Mouse (Mus musculus) activated CD4-positive, CD25-positive, alpha-beta regulatory T cell, adult 4 months (primary cell): ENCODE measurements at regions not wholly inside any gene's neighbourhood (a gene's known extent, or its start where the extent isn't known, plus 50 kb on each side); places are given as distances from the start of the nearest gene placed in this dataset.

Experiments used
- ATAC-seq: one replicate; pipeline ENCODE4 v1.8.0; 2017

- ATAC-seq = no peak
Measured at GRCm38 (mm10) chr12:92509494-92509893, 660.5 kb upstream of the Sel1l start.

- no peak for ATAC-seq
Measured at GRCm38 (mm10) chr12:92508796-92509489, 660.0 kb upstream of the Sel1l start.

DNA sequence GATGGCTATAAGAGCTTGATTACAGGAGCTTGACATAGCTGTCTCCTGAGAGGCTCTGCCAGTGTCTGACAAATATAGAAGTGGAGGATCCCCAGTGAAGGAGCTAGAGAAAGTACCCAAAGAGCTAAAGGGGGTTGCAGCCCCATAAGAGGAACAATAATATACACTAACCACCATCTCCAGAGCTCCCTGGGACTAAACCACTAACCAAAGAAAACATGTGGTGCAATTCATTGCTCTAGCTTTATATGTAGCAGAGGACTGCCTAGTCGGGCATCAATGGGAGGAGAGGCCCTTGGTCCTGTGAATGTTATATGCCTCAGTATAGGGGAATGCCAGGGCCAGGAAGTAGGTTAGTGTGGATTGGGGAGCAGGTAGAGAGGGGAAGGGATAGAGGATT is 635.0 kb upstream of the Sel1l start:
- ATAC-seq = no peak

GRCm38 (mm10) chr12:92474293-92475062 is 625.5 kb upstream of the Sel1l start:
- no peak for ATAC-seq

GRCm38 (mm10) chr12:92451110-92451818 is 602.3 kb upstream of the Sel1l start:
- ATAC-seq = no peak

DNA sequence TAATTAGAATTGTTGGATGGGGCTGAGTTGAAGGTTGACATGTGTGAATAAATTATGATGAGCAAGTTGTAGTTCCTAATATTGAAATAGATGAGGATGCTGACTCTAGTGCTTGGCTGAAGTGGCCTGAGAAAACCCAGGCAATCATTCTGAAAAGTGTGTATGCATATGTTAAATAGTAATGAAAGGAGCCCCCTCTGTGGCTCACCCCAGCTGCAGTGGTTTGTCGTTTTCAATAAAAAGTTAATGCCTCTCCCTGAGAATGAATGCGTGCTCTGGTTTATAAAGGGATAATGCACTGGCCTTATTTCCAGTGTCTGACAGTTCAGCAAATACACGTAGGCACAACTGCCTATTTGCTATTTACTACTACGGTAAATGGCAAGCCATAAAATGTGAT is 569.5 kb upstream of the Sel1l start:
- no peak for ATAC-seq

DNA sequence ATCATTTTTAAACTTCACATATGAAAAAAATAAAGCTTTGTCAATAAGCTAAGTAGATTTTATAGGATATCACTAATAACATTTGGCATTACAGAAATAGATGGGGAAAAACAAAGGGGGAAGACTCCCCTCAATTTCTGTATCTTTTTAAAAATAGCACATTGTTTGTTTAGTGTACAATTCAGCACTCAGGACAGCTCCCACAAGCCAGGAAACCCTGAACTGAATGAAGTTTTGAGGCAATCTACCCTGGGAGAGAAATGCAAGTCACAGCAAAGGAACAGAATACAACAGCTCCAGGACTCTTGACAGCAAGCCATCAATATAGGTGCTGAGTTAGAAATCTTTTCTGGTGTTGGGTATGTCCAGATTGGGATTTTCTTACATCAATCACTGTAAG is 556.5 kb upstream of the Sel1l start:
- ATAC-seq = no peak

DNA sequence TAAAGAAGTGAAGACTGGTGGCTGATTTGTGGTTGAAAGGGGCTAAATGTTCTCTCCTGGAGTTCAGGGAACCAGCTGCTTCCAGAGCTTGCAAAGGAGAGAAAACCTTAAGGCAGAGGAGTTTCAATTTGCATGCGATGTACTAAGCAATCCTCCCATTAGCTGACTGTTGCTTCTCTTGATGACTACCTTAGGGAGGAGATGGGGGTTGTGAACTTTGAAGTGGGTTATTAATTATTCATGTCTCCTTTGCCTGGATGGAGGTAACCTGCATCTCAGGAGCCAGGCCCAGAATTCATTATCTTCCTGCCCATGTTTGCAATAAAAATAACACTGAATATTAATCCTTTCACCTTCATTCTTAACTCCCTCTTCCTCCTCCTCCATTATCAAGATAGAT is 552.0 kb upstream of the Sel1l start:
- no peak for ATAC-seq

DNA sequence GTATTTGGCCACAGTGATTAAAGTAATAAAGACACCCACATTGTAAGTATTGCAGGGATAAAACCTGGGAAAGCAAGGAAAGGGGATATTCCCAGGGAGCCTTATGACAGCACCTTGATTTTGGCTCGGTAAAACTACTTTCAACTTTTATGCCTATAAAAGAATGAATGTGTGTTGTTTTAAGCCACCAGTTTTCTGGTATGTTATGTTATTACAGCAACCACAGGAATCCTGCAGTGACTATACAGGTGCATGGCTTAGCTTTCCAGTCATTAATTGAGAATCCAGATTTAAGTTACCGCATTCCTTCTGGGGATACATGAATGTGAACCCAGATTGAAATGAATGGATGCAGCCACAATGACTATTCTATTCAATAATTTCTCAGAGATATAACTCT is 537.2 kb upstream of the Sel1l start:
- no peak for ATAC-seq

GRCm38 (mm10) chr12:92384266-92384937 is 535.4 kb upstream of the Sel1l start:
- no peak for ATAC-seq

- no peak for ATAC-seq
Measured at GRCm38 (mm10) chr12:92379130-92379529, 530.2 kb upstream of the Sel1l start.

DNA sequence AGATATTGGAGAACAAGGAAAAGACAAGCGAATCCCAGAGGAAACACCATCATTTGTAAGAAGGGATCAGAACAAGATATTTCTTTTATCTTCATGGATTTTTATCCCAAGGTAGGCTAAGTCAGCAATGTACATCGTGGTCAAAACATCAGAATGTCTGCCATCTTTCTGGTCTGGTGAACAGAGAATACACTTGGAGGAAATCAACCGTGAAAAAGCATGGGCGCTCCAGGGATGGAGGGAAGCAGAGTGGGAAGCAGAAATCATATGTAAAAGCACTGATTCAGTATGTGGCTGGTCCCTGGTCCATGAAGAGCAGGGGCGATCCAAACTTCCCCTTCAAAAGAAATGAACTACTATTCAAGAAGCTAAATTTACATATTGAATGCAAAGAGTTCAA is 517.0 kb upstream of the Sel1l start:
- ATAC-seq = no peak

- ATAC-seq = no peak
Measured at GRCm38 (mm10) chr12:92353386-92354257, 504.7 kb upstream of the Sel1l start.

DNA sequence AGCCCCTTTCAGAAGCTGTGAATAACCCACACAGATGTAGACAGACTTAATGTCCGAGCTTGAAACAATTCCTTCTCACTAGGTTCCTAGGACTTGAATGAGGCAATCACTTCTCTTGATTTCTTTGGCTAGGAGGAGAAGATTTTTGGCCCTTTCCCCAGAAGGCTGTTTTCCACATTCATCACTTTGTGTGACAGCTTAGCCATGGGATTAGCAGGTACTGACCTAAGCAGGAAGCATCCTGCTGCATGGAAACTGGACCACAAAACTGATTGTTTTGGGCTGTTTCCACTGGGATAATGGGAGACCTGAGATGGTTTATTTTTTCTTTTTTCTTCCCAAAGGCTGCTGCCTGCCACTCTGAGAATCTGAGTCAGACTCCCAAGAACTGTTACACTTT is 469.3 kb upstream of the Sel1l start:
- ATAC-seq = no peak

GRCm38 (mm10) chr12:92317609-92318008 is 468.7 kb upstream of the Sel1l start:
- ATAC-seq = no peak

DNA sequence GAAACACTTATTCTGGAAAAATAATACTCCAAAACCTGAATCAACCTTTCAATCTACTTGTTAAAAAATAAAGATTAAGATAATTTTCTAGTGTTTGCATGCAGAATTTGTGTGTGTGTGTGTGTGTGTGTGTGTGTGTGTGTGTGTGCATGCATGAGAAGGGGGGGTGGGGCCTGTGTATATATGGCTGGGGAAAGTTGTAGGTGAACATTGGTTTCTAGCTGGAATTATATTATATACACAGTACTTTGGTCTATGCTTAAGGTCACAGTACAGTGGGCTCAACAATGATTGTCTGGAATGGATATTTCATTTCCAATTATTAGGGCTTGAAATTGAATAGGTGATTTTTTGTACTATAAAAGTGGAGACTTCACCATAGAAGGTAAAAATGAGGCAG is 467.3 kb upstream of the Sel1l start:
- ATAC-seq = no peak

DNA sequence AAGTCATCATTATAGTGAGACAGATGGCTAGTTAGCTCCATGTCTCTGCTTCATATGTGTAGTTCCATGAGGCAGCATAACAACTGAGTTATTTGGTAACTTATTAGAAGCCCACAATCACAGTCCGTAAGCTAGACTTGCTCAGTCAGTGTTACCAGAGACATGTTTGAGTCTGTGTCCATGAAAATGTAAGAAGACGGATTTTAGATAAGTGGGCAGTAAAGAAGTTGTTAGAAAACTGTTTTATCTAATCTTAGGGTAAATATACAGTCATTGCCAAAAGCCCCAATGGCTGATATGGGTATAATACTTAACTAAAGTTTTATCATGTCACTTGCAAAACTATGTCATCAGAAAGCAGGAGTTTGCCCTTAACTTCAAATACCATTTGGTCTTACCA is 466.9 kb upstream of the Sel1l start:
- no peak for ATAC-seq

DNA sequence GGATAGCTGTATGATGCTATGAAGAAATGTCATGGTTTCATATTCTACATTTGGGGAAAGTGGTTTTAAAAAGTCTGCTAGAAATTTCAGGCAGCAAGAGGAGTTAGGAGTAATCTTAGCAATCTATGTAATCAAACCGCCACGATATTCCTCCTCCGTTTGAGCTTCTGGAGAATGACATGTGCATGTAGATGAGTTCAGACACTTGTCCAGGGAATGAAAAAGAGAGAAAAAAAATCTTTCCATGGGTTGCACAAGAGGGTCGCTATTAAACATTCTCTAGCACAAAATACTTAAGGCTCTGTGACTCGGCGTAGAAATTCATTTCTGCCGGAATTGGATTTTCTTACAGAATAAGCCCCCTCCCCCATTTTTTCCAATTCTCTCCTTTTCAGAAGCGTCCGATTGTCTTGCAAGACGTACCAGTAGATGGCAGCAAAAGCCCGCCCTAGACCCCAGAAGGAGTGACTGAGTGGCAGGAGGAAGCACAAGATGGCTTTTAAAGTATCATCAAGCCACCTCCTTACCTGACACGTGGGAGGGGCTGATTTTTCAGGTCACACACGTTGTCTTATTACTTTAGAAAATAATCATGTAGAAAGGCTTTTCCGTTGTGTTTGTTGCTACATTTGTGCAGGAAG is 454.1 kb upstream of the Sel1l start:
- peak; percentile 92 for ATAC-seq

- ATAC-seq = no peak
Measured at GRCm38 (mm10) chr12:92294887-92295286, 445.9 kb upstream of the Sel1l start.

DNA sequence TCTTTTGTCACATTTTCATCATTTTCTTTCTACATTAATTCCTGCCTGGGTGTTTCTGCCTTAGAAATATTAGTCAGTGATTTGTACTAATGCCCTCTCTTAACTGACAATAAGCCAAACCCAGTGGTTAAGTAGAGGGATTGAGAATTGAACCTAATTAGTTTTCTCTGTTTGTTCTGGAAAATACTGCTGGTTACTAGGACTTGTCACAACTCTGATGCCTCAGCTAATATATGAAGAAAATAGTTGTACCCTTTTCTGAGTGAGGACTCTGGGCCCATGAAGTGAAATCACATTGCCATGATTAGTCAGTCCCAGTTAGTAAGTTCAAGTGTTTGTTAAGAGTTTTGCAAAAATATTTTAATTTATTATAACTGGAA is 444.4 kb upstream of the Sel1l start:
- ATAC-seq = no peak

GRCm38 (mm10) chr12:92292460-92293340 is 443.7 kb upstream of the Sel1l start:
- ATAC-seq = no peak
